Comparison of ENCODE assay signal across 7 mouse cellular contexts in the genomic region with DNA sequence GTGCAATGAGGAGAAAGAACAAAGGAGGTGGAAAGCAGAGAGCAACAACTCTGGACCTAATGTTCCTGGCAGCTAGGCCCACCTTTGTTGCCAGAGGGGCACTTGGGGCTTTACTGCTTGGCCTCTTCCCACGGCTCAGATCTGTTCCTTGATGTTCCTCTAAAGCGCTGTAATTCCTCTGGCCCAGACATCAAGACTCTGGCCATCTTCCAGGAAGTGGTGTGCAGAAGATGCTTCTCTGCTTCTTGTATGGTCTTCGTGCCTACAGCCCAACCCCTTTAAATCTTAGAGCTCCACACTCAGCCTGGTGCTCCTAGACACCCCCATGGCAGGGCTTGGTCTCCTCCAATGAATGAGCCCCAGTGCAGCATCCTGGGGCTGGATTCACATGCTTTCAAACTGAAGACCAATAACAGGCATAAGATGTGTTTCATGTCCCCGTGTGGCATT.
DNase-seq lines count a peak whose midpoint lies in the region; ATAC-seq and TF ChIP-seq lines count a peak whose summit lies in the region.

No protein-coding gene starts in this region.

- peak overlapping the region; percentile 58 for H3K27ac ChIP-seq in embryonic facial prominence, embryonic 13.5 days
- 0 out of 2 replicates have a peak overlapping the region, but pooled peaks have one; percentile 14 for H3K27ac ChIP-seq in hindbrain, embryonic 12.5 days
- no peak overlapping the region for H3K27ac ChIP-seq in midbrain, embryonic 14.5 days (replicated peaks; ENCODE audit: low read depth, low read length)
- no peak overlapping the region for H3K27ac ChIP-seq in heart, embryonic 11.5 days (ENCODE audit: low read depth, low read length)

- H3K4me2 ChIP-seq in embryonic facial prominence, embryonic 13.5 days, result 0 out of 2 replicates have a peak overlapping the region, but pooled peaks have one; percentile 28
- H3K4me2 ChIP-seq in hindbrain, embryonic 12.5 days (replicated peaks), result no peak overlapping the region
- no peak overlapping the region for H3K4me2 ChIP-seq in midbrain, embryonic 14.5 days (ENCODE audit: low read length)
- no peak overlapping the region for H3K4me2 ChIP-seq in heart, embryonic 11.5 days

- no peak for TF ChIP-seq CTCF in lung, adult 2 months (IDR thresholded peaks at IDR 0.05; ENCODE audit: insufficient read depth, low read length)

- peaks cover 6% of the 10 kb centered on the region for H3K4me1 ChIP-seq in lung, adult 2 months (ENCODE audit: control insufficient read depth, insufficient read depth, low read length)
- H3K4me1 ChIP-seq in embryonic facial prominence, embryonic 13.5 days, result peaks cover 21% of the 10 kb centered on the region
- peaks cover 14% of the 10 kb centered on the region for H3K4me1 ChIP-seq in hindbrain, embryonic 12.5 days
- H3K4me1 ChIP-seq in midbrain, embryonic 14.5 days (ENCODE audit: control insufficient read depth, insufficient read depth, low read length), result peaks cover 11% of the 10 kb centered on the region
- H3K4me1 ChIP-seq in heart, embryonic 11.5 days (ENCODE audit: control insufficient read depth, insufficient read depth, low read length), result peaks cover 2% of the 10 kb centered on the region; the same call in 1 of the 2 replicates

- 50% methylated on average over 4 of the region's 4 CpGs for WGBS in lung, adult 2 months
- 35% methylated on average over 4 of the region's 4 CpGs for WGBS in embryonic facial prominence, embryonic 13.5 days
- 44% methylated on average over 4 of the region's 4 CpGs for WGBS in hindbrain, embryonic 12.5 days
- 56% methylated on average over 4 of the region's 4 CpGs for WGBS in midbrain, embryonic 14.5 days
- WGBS in heart, embryonic 11.5 days (ENCODE audit: insufficient replicate concordance), result 71% methylated on average over 4 of the region's 4 CpGs

- no peak overlapping the region for H3K4me3 ChIP-seq in lung, adult 2 months (replicated peaks; ENCODE audit: extremely low read depth, low read depth, low read length)
- no peak overlapping the region for H3K4me3 ChIP-seq in embryonic facial prominence, embryonic 13.5 days
- no peak overlapping the region for H3K4me3 ChIP-seq in hindbrain, embryonic 12.5 days
- H3K4me3 ChIP-seq in midbrain, embryonic 14.5 days (replicated peaks; ENCODE audit: low read depth, low read length), result no peak overlapping the region
- H3K4me3 ChIP-seq in heart, embryonic 11.5 days (ENCODE audit: low read depth, low read length), result no peak overlapping the region

- H3K27me3 ChIP-seq in embryonic facial prominence, embryonic 13.5 days, result no peaks in the 10 kb centered on the region
- peaks cover 22% of the 10 kb centered on the region for H3K27me3 ChIP-seq in hindbrain, embryonic 12.5 days
- no peaks in the 10 kb centered on the region for H3K27me3 ChIP-seq in midbrain, embryonic 14.5 days (ENCODE audit: control insufficient read depth, insufficient read depth, low read length)
- H3K27me3 ChIP-seq in heart, embryonic 11.5 days (ENCODE audit: control insufficient read depth, insufficient read depth, low read length), result no peaks in the 10 kb centered on the region

- TF ChIP-seq POLR2A in lung, adult 2 months (IDR thresholded peaks at IDR 0.05; ENCODE audit: borderline replicate concordance, extremely low read depth, low read depth, low read length), result no peak

- DNase-seq in lung, adult 18-20 months, result peak; percentile 36 to 56
- no peak for DNase-seq in lung, adult 2 months
- DNase-seq in midbrain, embryonic 14.5 days, result peak; percentile 20
- DNase-seq in cerebellum, postnatal 36 days, result no peak

- no peaks in the 10 kb centered on the region for H3K36me3 ChIP-seq in embryonic facial prominence, embryonic 13.5 days
- no peaks in the 10 kb centered on the region for H3K36me3 ChIP-seq in hindbrain, embryonic 12.5 days
- no peaks in the 10 kb centered on the region for H3K36me3 ChIP-seq in midbrain, embryonic 14.5 days (ENCODE audit: control insufficient read depth, insufficient read depth, low read length)
- H3K36me3 ChIP-seq in heart, embryonic 11.5 days (ENCODE audit: control insufficient read depth, insufficient read depth, low read length), result no peaks in the 10 kb centered on the region

- no peak overlapping the region for H3K9ac ChIP-seq in embryonic facial prominence, embryonic 13.5 days
- H3K9ac ChIP-seq in hindbrain, embryonic 12.5 days, result no peak overlapping the region
- H3K9ac ChIP-seq in midbrain, embryonic 14.5 days (replicated peaks; ENCODE audit: low read length), result no peak overlapping the region
- no peak overlapping the region for H3K9ac ChIP-seq in heart, embryonic 11.5 days (ENCODE audit: low read depth, low read length)

- H3K9me3 ChIP-seq in embryonic facial prominence, embryonic 13.5 days, result no peaks in the 10 kb centered on the region
- no peaks in the 10 kb centered on the region for H3K9me3 ChIP-seq in hindbrain, embryonic 12.5 days (replicated peaks)
- no peaks in the 10 kb centered on the region for H3K9me3 ChIP-seq in midbrain, embryonic 14.5 days (ENCODE audit: control insufficient read depth, low read length)
- no peaks in the 10 kb centered on the region for H3K9me3 ChIP-seq in heart, embryonic 11.5 days (replicated peaks; ENCODE audit: control insufficient read depth, low read length)

- peak; percentile 39; the same call in 1 of the 2 replicates for ATAC-seq in embryonic facial prominence, embryonic 13.5 days (ENCODE audit: insufficient number of reproducible peaks, insufficient read depth, low FRiP score, low TSS enrichment, low read depth)
- peak; percentile 63 for ATAC-seq in hindbrain, embryonic 12.5 days (ENCODE audit: low FRiP score)
- no peak for ATAC-seq in midbrain, embryonic 14.5 days (ENCODE audit: low FRiP score, low TSS enrichment)
- no peak for ATAC-seq in heart, embryonic 11.5 days (replicated peaks; ENCODE audit: insufficient number of reproducible peaks, low FRiP score, low TSS enrichment)

Comparison
In these comparisons a context has a peak if more than half of its experiments do, and no peak if none do; other contexts are left out.
1. DNase-seq: peak in lung, adult 18-20 months (2 of 2) and midbrain, embryonic 14.5 days (single experiment); none in lung, adult 2 months (single experiment) and cerebellum, postnatal 36 days (0 of 2).
2. ATAC-seq: peak in embryonic facial prominence, embryonic 13.5 days (single experiment) and hindbrain, embryonic 12.5 days (single experiment); none in midbrain, embryonic 14.5 days (single experiment) and heart, embryonic 11.5 days (single experiment).
3. H3K27ac ChIP-seq: peak in embryonic facial prominence, embryonic 13.5 days (single experiment) and hindbrain, embryonic 12.5 days (single experiment); none in midbrain, embryonic 14.5 days (single experiment) and heart, embryonic 11.5 days (single experiment).